Comparison of ENCODE assay signal across 8 mouse cellular contexts in genomic region chr9:70847627-70848051, GRCm38 (mm10).
DNase-seq lines count a peak whose midpoint lies in the region; ATAC-seq and TF ChIP-seq lines count a peak whose summit lies in the region.

No protein-coding gene starts in this region.

- no peaks in the 10 kb centered on the region for H3K27me3 ChIP-seq in kidney, embryonic 15.5 days
- H3K27me3 ChIP-seq in heart, embryonic 14.5 days (ENCODE audit: control insufficient read depth, insufficient read depth, low read length) = no peaks in the 10 kb centered on the region
- no peaks in the 10 kb centered on the region for H3K27me3 ChIP-seq in liver, embryonic 16.5 days (ENCODE audit: control insufficient read depth, insufficient read depth, low read depth, low read length)

- 34% methylated on average over 8 of the region's 8 CpGs for WGBS in kidney, embryonic 15.5 days
- WGBS in heart, embryonic 14.5 days = 11% methylated on average over 8 of the region's 8 CpGs
- 15% methylated on average over 8 of the region's 8 CpGs for WGBS in liver, embryonic 16.5 days (ENCODE audit: insufficient replicate concordance)

- no peak overlapping the region for H3K4me3 ChIP-seq in kidney, embryonic 15.5 days (replicated peaks)
- 0 out of 4 replicates have a peak overlapping the region, but pooled peaks have one; percentile 4 to 9 for H3K4me3 ChIP-seq in heart, embryonic 14.5 days (ENCODE audit: control insufficient read depth in 1 of 2, insufficient read depth in 1 of 2, low read depth in 1 of 2, low read length in 2 of 2)
- H3K4me3 ChIP-seq in liver, embryonic 16.5 days (ENCODE audit: low read depth, low read length) = peak overlapping the region; percentile 46

- H3K9ac ChIP-seq in kidney, embryonic 15.5 days = peak overlapping the region; percentile 10; the same call in 1 of the 2 replicates
- peak overlapping the region; percentile 45; the same call in 1 of the 2 replicates for H3K9ac ChIP-seq in heart, embryonic 14.5 days (ENCODE audit: low read length)
- peak overlapping the region; percentile 61 for H3K9ac ChIP-seq in liver, embryonic 16.5 days (ENCODE audit: low read depth, low read length)

- H3K36me3 ChIP-seq in kidney, embryonic 15.5 days = no peaks in the 10 kb centered on the region
- no peaks in the 10 kb centered on the region for H3K36me3 ChIP-seq in heart, embryonic 14.5 days (ENCODE audit: control insufficient read depth, insufficient read depth, low read length)
- no peaks in the 10 kb centered on the region for H3K36me3 ChIP-seq in liver, embryonic 16.5 days (ENCODE audit: control insufficient read depth, insufficient read depth)

- peak overlapping the region; percentile 78 for H3K27ac ChIP-seq in kidney, embryonic 15.5 days
- H3K27ac ChIP-seq in heart, embryonic 14.5 days (replicated peaks in 1 of 2; ENCODE audit: control insufficient read depth in 1 of 2, insufficient read depth in 1 of 2, low read depth in 2 of 2, low read length in 2 of 2) = peak overlapping the region; percentile 77 to 79
- peak overlapping the region; percentile 83 for H3K27ac ChIP-seq in liver, embryonic 16.5 days (ENCODE audit: low read length)

- intact Hi-C loops in left cerebral cortex, postnatal 36 days (cut with DNase I) = loop anchor here (10.0 kb wide), 2 partner anchors 173 to 227 kb away; partner anchors contain the start of gene Adam10

- DNase-seq in kidney, postnatal 36 days = no peak
- peak; percentile 80 for DNase-seq in brain, embryonic 14.5 days (ENCODE audit: low read depth)
- DNase-seq in spleen, postnatal 36 days (ENCODE audit: low spot score in 2 of 2) = peak; percentile 20 to 47
- no peak for DNase-seq in T-cell, adult 2 months (ENCODE audit: low spot score)
- no peak for DNase-seq in left cerebral cortex, postnatal 36 days (ENCODE audit: low spot score in 2 of 2)

- H3K9me3 ChIP-seq in kidney, embryonic 15.5 days (replicated peaks) = no peaks in the 10 kb centered on the region
- no peaks in the 10 kb centered on the region for H3K9me3 ChIP-seq in heart, embryonic 14.5 days (ENCODE audit: control insufficient read depth, low read length)
- H3K9me3 ChIP-seq in liver, embryonic 16.5 days (replicated peaks; ENCODE audit: control insufficient read depth, low read length) = no peaks in the 10 kb centered on the region

- no peak for TF ChIP-seq POLR2A in brain, embryonic 14.5 days (IDR thresholded peaks at IDR 0.05; ENCODE audit: borderline replicate concordance, extremely low read depth, insufficient read depth, insufficient read length, poor library complexity, severe bottlenecking)

- peaks cover 28% of the 10 kb centered on the region for H3K4me1 ChIP-seq in kidney, embryonic 15.5 days
- peaks cover 10 to 18% of the 10 kb centered on the region in 2 experiments; a peak in 3 of 4 replicates for H3K4me1 ChIP-seq in heart, embryonic 14.5 days (ENCODE audit: control insufficient read depth in 2 of 2, insufficient read depth in 2 of 2, low read length in 2 of 2)
- H3K4me1 ChIP-seq in liver, embryonic 16.5 days (ENCODE audit: control insufficient read depth, low read depth, low read length) = peaks cover 30% of the 10 kb centered on the region

- peak overlapping the region; percentile 43 for H3K4me2 ChIP-seq in kidney, embryonic 15.5 days
- H3K4me2 ChIP-seq in heart, embryonic 14.5 days (ENCODE audit: low read length) = peak overlapping the region; percentile 55
- H3K4me2 ChIP-seq in liver, embryonic 16.5 days (ENCODE audit: low read depth, low read length) = peak overlapping the region; percentile 73

- TF ChIP-seq CTCF in brain, embryonic 14.5 days (IDR thresholded peaks at IDR 0.05; ENCODE audit: borderline replicate concordance, extremely low read depth, insufficient read depth, insufficient read length) = no peak

- ATAC-seq in kidney, embryonic 15.5 days (replicated peaks; ENCODE audit: low FRiP score) = peak; percentile 71; the same call in 1 of the 2 replicates
- peak; percentile 64; the same call in 1 of the 2 replicates for ATAC-seq in heart, embryonic 14.5 days (ENCODE audit: insufficient number of reproducible peaks, insufficient read depth, low FRiP score, low read depth)
- ATAC-seq in liver, embryonic 16.5 days (ENCODE audit: low read depth) = peak; percentile 90

Comparison
In these comparisons a context has a peak if more than half of its experiments do, and no peak if none do; other contexts are left out.
1. H3K9ac ChIP-seq: peak in every context shown above with its lines; median percentile 61 in liver, embryonic 16.5 days; 45 in heart, embryonic 14.5 days; 10 in kidney, embryonic 15.5 days.
2. DNase-seq: peak in brain, embryonic 14.5 days (single experiment) and spleen, postnatal 36 days (2 of 2); none in kidney, postnatal 36 days (0 of 2), T-cell, adult 2 months (single experiment) and left cerebral cortex, postnatal 36 days (0 of 2).
3. Peak in every context shown above with its lines, with median percentiles within 50 percentile points of each other: ATAC-seq, H3K27ac ChIP-seq and H3K4me2 ChIP-seq.